Mouse (Mus musculus): ENCODE results near the gene Rnf213.

The Rnf213 gene

GRCm38 (mm10) chr11:119435880-119436872 is 43.3 kb downstream of the Rnf213 start:
- peak in 1 of 2 experiments; percentile 68 for DNase-seq (ENCODE audit: low spot score in 2 of 2)

- DNase-seq (ENCODE audit: low spot score in 2 of 2), result no peak
Measured at GRCm38 (mm10) chr11:119438776-119439175, 45.9 kb downstream of the Rnf213 start.

DNA sequence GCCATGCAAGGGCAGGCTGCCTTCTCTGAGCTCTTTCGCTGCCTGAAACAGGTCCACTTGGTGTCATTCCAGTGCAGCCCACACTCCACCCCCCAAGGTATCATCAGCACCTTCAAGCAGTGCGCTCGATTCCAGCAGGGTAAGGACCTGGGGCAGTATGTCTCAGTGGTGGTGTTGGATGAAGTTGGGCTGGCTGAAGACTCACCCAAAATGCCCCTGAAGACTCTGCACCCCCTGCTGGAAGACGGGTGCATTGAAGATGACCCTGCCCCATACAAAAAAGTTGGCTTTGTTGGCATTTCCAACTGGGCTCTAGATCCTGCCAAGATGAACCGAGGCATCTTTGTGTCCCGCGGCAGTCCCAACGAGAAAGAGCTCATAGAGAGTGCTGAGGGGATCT is 49.3 kb downstream of the Rnf213 start:
- peak in 1 of 2 experiments; percentile 11 for DNase-seq (ENCODE audit: low spot score in 2 of 2)

- no peak for DNase-seq (ENCODE audit: low spot score in 2 of 2)
Measured at GRCm38 (mm10) chr11:119443442-119443841, 50.5 kb downstream of the Rnf213 start.

- DNase-seq (ENCODE audit: low spot score in 2 of 2), result no peak
Measured at GRCm38 (mm10) chr11:119456097-119456496, 63.2 kb downstream of the Rnf213 start.

DNA sequence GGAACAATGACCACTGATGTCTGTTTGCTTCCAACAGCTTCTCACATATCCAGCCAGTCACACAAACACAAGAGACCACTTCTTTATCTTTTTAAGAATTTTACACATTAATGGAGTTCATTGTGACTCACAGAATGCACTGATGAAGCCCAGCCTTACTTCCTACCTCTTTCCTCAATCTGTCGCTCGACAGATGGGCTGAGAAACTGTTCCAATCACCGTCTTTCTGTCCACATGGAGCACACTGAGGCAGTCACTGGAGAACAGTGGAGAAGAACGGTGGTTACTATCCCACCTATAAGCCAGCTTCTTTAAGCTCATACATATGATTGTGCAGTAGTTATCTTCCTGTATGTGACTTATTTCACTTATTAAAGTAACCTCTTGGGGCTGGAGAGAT is 85.0 kb downstream of the Rnf213 start:
- DNase-seq (ENCODE audit: low spot score in 2 of 2), result no peak

DNA sequence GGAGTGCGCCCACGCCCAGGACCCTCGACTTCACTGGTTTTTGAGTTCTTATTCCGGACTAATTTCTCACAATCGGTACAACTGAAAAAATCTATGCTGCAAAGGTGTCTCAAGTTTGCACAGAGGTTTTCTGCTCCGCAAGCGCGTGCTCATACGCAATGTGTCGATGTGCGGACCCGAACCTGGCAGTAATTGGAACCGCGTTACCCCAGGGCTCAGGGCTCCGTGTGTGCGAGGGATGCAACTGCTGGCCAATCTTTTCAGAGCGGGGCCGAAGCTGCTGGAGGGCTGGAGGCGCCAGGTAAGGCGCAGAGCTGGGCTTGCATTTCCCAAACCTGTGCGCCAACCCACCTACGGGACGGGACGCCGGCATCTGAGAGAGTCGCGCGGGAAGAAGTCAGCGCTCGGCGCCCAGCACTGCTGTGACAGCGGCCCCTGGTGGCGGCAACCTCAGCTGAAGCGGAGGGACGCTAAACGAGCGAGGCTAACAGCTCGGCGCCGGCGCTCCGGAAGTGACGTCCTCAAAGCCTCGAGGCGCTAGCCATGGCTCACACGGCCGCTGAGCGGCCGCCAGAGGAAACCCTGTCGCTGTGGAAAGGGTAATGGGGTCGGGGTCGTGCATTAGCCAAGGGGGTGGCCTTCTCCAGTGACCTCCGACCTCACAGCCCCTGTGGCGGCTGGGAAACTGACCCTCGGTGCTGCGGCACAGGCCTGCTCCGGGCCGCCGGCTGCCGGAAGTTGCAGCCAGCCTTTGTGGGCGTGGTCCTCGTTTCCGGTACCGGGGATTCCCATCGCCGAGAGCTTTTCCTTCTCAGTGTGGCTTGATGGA is 98.2 kb downstream of the Rnf213 start, which contains the start of gene Endov:
Endov (plus strand) TSS at position 487 of the 829 bp plus-strand sequence.
- DNase-seq (ENCODE audit: low spot score in 2 of 2), result peak; percentile 95 to 96

DNA sequence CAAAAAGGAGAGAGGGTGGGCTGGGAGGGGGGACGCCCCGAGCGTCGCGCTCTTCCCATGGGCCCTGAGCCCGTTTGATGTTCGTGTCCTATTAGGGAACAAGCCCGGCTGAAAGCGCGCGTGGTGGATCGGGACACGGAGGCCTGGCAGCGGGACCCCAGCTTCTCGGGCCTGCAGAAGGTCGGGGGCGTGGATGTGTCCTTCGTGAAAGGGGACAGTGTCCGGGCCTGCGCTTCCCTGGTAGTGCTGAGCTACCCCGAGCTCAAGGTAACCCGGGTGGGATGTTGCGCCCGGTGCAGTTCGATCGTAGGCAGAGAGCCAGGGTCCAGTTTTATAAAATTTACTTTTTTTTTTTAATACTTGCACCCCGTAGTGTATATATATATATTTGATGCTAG is 98.8 kb downstream of the Rnf213 start:
- no peak for DNase-seq (ENCODE audit: low spot score in 2 of 2)

- no peak for DNase-seq (ENCODE audit: low spot score in 2 of 2)
Measured at GRCm38 (mm10) chr11:119492830-119493229, 99.9 kb downstream of the Rnf213 start.

DNA sequence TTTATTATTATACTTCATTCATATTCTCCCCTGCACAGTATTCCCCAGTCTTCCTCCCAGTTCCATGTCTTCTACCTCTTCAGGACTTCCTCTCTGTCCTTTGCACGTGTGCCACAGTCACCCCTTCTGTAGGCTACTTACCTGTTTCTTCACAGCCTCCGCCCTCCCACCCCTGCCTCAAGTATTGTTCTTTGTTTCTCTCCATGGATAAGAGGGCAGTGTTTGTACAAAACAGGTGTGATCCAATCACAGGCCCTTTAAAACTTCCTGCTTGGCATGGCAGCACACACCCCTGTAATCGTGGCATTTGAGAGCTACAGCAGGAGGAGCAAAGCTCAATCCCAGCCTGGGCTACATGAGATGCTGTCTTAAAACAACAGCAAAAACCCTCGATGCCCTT is 100.6 kb downstream of the Rnf213 start:
- DNase-seq (ENCODE audit: low spot score in 2 of 2), result no peak

DNA sequence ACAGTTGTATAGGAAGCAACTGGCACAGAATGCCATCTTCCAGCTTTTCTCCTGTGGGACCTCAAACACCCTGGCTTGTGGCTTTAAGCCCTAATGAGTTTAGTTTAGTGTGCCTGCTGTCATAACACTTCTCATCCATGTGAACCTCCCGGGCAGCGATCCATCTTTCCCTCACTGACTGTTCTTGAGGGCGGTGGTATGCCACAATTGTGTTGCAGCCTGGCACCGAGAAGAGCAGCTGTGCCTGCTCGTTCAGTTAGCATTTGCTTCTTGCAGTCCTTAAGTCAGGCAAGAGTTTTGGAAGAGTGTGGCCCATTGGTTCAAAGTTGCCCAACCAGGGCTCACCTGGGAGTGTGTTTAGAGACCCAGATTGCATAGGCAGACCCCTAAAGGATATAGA is 103.2 kb downstream of the Rnf213 start:
- no peak for DNase-seq (ENCODE audit: low spot score in 2 of 2)

DNA sequence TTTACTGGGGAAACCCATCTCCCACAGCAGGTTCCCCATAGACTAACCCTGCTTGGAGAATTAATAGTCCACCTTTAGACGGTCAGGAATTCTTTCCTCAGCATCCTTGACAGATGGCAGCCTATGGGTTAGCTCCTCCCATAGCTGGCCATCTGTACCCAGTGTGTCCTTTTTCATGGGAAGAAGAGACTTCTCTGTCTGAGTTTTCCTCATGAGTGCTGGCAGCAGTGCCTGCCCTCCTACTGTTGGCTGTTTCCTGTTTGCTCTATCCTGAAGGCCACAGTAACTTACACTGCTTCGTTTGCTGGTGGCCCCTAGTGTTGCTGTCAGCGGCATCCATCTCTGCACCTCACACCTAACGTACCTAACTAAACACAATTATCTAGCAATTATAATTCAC is 104.6 kb downstream of the Rnf213 start:
- DNase-seq (ENCODE audit: low spot score in 2 of 2), result no peak

- DNase-seq (ENCODE audit: low spot score in 2 of 2), result no peak
Measured at GRCm38 (mm10) chr11:119499297-119499696, 106.4 kb downstream of the Rnf213 start.

- no peak for DNase-seq (ENCODE audit: low spot score in 2 of 2)
Measured at GRCm38 (mm10) chr11:119500011-119500410, 107.1 kb downstream of the Rnf213 start.

DNA sequence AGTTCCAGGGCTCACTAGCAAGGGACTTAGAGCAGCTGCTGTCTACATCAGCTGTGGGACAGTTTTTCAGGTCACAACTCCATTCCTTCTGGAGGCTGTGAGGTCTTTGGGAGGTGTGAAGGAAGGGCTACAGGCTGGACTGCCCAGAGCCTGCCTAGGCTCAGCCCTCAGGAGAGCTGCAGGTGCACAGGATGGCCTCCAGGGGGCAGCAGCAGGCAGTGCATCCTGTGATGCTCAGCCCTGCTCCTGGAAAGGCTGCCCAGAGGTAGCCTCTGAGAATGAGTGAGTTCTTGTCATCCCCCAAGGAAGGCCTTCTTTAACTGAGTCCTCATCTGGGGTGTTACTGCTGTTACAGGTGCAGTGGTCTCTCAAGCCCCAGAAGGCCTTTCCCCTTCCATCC is 110.8 kb downstream of the Rnf213 start:
- DNase-seq (ENCODE audit: low spot score in 2 of 2), result peak; percentile 47 to 58

DNA sequence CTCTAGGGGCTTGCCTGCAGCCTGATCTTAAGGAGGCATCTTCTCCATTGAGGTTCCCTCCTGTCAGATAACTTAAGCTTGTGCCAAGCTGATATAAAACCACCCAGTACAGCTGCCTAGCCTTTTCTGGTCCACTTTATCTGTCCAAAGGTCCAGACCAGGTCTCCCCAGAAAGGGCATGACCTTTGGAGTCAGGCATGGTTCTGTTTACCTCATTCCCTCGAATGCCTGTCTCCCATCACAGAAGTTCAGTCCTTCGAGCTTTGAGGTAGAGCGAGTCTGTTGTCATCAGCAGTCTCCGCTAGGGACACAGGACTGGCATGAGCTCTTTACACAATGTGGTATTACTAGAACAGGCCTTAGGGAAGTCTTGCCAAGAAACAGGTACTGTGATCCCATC is 113.5 kb downstream of the Rnf213 start:
- no peak for DNase-seq (ENCODE audit: low spot score in 2 of 2)

GRCm38 (mm10) chr11:119507772-119508171 is 114.9 kb downstream of the Rnf213 start:
- DNase-seq (ENCODE audit: low spot score in 2 of 2), result no peak

GRCm38 (mm10) chr11:119509165-119509776 is 116.4 kb downstream of the Rnf213 start:
- no peak for DNase-seq (ENCODE audit: low spot score in 2 of 2)

DNA sequence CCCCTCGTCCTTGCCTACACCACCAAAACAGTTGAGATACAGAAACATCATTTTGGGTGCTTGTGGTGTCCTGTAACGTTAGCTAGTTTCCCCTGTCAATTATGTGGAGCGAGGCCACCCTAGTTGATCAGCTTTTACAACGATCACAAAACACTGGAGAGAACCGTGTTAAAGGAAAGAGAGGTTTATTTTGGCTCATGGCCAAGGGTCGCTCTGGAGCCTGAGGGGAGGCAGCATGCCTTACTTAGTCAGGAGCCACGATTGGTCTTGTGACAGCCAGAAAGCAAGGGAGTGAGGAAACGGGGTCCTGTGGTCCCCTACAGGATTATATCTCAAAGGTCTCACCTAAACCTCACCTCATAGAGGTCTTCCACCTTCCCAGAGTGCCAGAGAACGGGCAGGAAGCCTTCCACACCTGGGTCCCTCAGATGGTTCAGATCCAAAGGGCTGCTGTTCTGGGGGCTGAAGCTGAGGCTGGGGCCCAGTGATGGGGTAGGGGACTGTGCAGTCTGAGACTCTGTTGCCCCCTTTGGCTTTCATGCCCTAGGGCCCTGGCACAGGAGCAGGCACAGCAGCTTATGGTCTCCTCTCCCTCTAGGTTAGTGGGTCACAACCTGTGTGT is 120.2 kb downstream of the Rnf213 start:
- DNase-seq (ENCODE audit: low spot score in 2 of 2), result no peak

DNA sequence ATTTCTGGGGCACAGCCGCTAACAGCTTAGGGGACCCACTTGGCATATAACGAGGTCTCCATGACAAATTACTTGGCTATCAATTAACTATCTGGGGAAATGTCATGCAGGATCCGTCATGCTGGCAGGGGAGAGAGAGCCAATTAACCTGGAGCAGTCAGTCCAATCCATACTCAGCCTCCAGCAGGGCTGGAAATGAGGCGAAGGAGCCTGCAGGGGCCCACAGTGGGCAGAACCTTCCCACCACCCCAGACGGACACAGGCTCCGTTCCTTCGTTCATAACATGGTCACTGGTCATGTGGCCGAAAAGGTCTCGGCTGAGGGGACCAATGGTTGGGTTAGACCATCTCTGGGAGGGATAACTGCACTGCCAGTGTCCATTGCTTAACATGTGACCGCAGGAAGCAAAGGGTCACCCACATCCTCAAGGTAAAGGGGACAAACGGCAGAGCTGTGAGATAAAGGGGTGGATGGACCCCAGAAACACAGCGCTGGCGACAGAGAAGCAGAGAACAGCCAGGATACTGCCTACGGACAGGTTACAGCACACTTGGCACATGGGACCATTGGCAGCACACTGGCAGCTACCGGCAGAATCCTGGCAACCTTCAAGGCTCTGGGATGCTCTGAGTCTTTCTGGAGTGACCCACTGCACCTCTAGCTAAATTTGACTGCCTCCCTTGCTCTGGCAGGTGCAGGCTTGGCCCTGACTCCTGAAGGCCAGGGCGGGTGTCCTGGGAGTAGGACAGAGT is 121.4 kb downstream of the Rnf213 start:
- no peak for DNase-seq (ENCODE audit: low spot score in 2 of 2)

Data from natural killer cell, adult 2 months (primary cell).